Mouse (Mus musculus) adrenal gland, adult 18-20 months (tissue): Measurements from ENCODE around the gene Gm20517. TPM values are rescaled to one million over a fixed set of nuclear protein-coding genes. Genes with fewer than 3 reads are reported as not detected.

Source experiments
- DNase-seq, 2 experiments: peaks; one replicate each; pipeline ENCODE4 v3.0.0; 2021 to 2022; ENCODE audit warnings: low spot score in 2 of 2
- total RNA-seq, 2 experiments: library from RNA; stranded (reverse); gene quantifications; 1 replicate in 1 of 2; 2 replicates in 1 of 2; pipeline ENCODE4 v1.2.3; 2021

Gene Gm20517
- total RNA-seq, 2 experiments from 2014 or later: 1.6 to 3.4 TPM

DNA sequence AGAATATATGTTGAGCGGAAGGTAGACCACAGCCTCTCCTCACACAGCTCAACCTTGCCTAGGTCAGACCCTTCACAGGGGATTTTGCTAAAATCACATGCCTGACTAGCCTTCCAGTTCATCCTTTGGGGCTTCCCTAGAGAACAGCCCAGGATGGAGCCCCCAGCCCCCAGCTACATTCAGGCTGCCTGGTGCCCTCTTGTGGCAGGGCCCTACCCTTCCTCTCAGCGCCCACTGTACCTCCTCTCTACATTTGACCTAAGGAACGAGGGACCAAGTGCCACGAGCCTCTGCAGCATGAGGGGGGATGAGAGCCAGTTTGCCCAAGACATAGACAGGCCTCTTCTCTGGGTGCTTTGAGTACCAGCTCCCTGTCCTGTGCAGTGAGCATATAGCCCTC lies 93.3 kb downstream of the Gm20517 start:
- no peak for DNase-seq

- no peak for DNase-seq
Observed at GRCm38 (mm10) chr17:47706196-47706595, 94.8 kb downstream of the Gm20517 start.

GRCm38 (mm10) chr17:47707961-47708360 lies 96.6 kb downstream of the Gm20517 start:
- DNase-seq: no peak

- no peak for DNase-seq
Observed at GRCm38 (mm10) chr17:47708972-47709371, 97.6 kb downstream of the Gm20517 start.

- no peak for DNase-seq
Observed at GRCm38 (mm10) chr17:47710036-47710435, 98.6 kb downstream of the Gm20517 start.

- no peak for DNase-seq
Observed at GRCm38 (mm10) chr17:47711883-47712282, 100.5 kb downstream of the Gm20517 start.

DNA sequence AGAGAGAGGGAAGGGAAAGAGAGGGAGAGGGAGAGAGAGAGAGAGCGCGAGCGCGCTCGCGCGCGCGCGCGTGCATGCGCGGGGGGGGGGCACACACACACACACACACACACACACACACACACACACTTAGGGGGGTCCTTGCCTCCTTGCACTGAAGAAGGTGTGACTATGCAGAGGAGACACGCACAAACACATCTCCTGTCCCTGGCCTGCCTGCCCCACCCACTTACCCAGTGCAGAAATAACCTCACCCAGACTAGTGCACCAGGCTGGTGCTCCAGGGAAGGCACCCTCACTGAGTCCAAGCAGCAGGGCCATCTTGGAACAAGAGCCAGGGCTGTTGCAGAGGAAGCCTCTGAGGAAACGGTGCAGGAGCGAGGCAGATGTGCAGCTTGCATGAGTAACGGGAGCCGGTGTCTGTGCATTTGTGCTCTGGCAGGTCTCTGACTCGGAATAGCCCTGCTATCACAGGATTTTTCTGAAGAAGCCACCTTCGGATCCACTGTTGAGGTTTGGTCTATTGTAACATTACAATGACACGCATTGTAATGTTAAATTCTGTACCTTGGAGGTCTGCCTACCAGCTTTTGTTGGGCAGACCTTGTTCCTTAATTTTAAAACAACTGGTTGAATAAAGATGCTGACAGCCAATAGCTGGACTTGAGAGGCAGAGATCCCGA lies 101.6 kb downstream of the Gm20517 start:
- no peak for DNase-seq

DNA sequence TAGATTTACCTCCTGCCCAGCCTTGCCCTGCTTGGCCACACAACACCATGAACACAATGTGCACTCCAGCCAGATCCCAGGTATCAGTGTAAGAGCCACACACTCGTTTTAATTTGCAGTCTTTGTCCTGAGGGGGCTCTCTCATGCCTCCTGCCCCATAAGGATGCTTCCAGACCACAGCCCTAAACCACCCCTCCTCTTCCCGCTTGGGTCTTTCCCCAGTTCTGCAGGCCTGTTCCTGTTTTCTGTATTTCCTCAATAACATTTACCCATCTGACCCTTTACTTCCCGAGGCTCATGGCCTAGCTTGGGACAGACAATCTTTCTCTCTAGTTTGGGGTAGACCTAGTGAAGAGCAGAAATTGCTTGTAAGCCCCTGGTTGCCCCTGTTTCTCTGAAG lies 103.6 kb downstream of the Gm20517 start:
- no peak for DNase-seq

DNA sequence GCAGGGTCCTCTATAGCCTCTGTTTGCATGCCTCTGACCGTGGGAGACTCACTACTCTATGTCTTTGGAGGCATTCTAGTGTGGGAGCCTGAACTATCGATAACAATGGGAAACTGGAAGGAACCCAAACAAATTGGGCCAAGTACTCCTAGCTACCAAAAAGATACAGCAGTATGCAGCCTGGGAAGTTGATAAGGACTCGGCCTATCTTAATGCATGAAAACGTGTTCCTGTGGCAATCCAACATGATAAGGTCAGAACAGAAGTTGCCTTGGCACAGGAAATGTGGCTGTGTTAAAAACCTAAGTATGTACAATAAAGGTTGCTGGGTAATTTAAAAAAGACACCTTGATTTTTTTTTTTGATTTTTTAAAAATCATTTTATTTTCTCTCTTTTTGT lies 109.8 kb downstream of the Gm20517 start:
- DNase-seq: no peak

DNA sequence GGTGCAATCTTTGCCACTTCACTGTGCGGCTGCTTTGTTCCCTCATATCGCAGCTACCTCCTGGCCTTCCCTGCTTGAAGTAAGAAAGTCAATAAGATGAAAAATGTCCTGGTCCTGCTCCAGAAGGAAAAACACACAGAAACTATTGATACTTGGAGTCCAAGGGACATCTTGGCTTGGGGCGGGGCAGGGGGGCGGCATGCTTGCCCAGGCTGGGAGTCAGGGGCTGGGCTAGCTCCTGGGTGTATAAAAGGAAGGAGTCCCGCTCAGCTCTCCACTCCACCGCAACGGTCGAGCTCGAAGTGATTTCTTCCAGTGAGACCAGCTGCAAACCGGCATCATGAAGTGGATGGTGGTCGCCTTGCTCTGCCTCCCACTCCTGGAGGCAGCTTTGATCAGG lies 115.2 kb downstream of the Gm20517 start, which contains the start of gene Pgc:
Pgc (plus strand) TSS at position 277 of the 400 bp plus-strand sequence.
- no peak for DNase-seq

GRCm38 (mm10) chr17:47730633-47731575 lies 119.5 kb downstream of the Gm20517 start:
- DNase-seq: no peak

Other genes with a start within 250 kb of the Gm20517 start
- gene Mrps10, start 242.7 kb upstream of the Gm20517 start, total RNA-seq: 10 to 100 TPM; 37.1 to 56.2 TPM
- gene Guca1b, start 226.2 kb upstream of the Gm20517 start, total RNA-seq: 1 to 10 TPM; 1.2 to 2.9 TPM
- gene Guca1a, start 211.0 kb upstream of the Gm20517 start, total RNA-seq: 1 to 10 TPM; 1.9 to 3.1 TPM
- gene AI661453, start 175.0 kb upstream of the Gm20517 start, total RNA-seq: under 1 TPM; 0.66 to 0.77 TPM
- not detected for gene 1700001C19Rik, start 174.2 kb upstream of the Gm20517 start, total RNA-seq
- gene Taf8, start 109.3 kb upstream of the Gm20517 start, total RNA-seq: 10 to 100 TPM; 16.4 to 19.9 TPM
- 100 to 1,000 TPM; 328 to 506 TPM for gene Ccnd3, start 106.5 kb upstream of the Gm20517 start, total RNA-seq
- 10 to 100 TPM; 23.0 to 24.2 TPM for gene Bysl, start 97 bp upstream of the Gm20517 start, total RNA-seq
- 10 to 100 TPM; 50.1 to 50.3 TPM for gene Med20, start within 50 bp of the Gm20517 start, total RNA-seq
- 1 to 10 TPM; 3.0 to 4.1 TPM for gene Usp49, start 19.1 kb downstream of the Gm20517 start, total RNA-seq
- gene Tomm6, start 76.8 kb downstream of the Gm20517 start, total RNA-seq: 100 to 1,000 TPM; 247 to 266 TPM
- gene Frs3, start 77.4 kb downstream of the Gm20517 start, total RNA-seq: 1 to 10 TPM; 4.9 to 7.1 TPM
- gene Gm21981, start 82.9 kb downstream of the Gm20517 start, total RNA-seq: under 1 TPM; 0.58 to 0.96 TPM
- 1 to 10 TPM; 4.1 to 5.5 TPM for gene Prickle4, start 83.1 kb downstream of the Gm20517 start, total RNA-seq
- not detected for gene Pgc, start 115.3 kb downstream of the Gm20517 start, total RNA-seq
- gene Tfeb, start 125.4 kb downstream of the Gm20517 start, total RNA-seq: 10 to 100 TPM; 12.4 to 16.0 TPM
- gene Mdfi, start 223.1 kb downstream of the Gm20517 start, total RNA-seq: 1 to 10 TPM in 1 of 2 experiments, under 1 TPM in 1; 0.42 to 1.2 TPM